Mouse (Mus musculus): ENCODE results near the gene Iqcb1. TPM values are rescaled to one million over a fixed set of nuclear protein-coding genes. Genes with fewer than 3 reads are reported as not detected.

The Iqcb1 gene
- total and polyA plus RNA-seq, 2 experiments from 2014 or later: 16.7 to 70.0 TPM

- peaks cover 45% of the 10 kb centered on the region for H3K36me3 ChIP-seq (ENCODE audit: insufficient read depth, low read length)
- H3K4me3 ChIP-seq (ENCODE audit: low read depth, low read length): no peak overlapping the region
- H3K27me3 ChIP-seq (ENCODE audit: insufficient read depth, low read length): no peaks in the 10 kb centered on the region
- DNase-seq (ENCODE audit: low spot score): no peak
- ATAC-seq (ENCODE audit: low FRiP score): no peak
- no peak overlapping the region for H3K27ac ChIP-seq (ENCODE audit: low read depth, low read length)
- no peak overlapping the region for H3K9ac ChIP-seq (replicated peaks; ENCODE audit: low read length, poor library complexity, severe bottlenecking)
- no peaks in the 10 kb centered on the region for H3K9me3 ChIP-seq (ENCODE audit: low read length)
- H3K4me1 ChIP-seq (ENCODE audit: insufficient read depth, low read length): no peaks in the 10 kb centered on the region
- 91% methylated on average over 10 of the region's 10 CpGs for whole genome bisulfite sequencing
- no peak for TF ChIP-seq CTCF (IDR thresholded peaks at IDR 0.05)
- H3K4me2 ChIP-seq (ENCODE audit: low read depth, low read length, poor library complexity, severe bottlenecking): no peak overlapping the region
Measured at GRCm38 (mm10) chr16:36918505-36918904, 90.3 kb downstream of the Iqcb1 start.

- ATAC-seq (ENCODE audit: low FRiP score): no peak
- no peak for DNase-seq (ENCODE audit: low spot score)
- 82% methylated on average over 3 of the region's 3 CpGs for WGBS
- no peak for TF ChIP-seq CTCF (IDR thresholded peaks at IDR 0.05)
- H3K9ac ChIP-seq (replicated peaks; ENCODE audit: low read length, poor library complexity, severe bottlenecking): no peak overlapping the region
- no peaks in the 10 kb centered on the region for H3K27me3 ChIP-seq (ENCODE audit: insufficient read depth, low read length)
- H3K4me3 ChIP-seq (ENCODE audit: low read depth, low read length): no peak overlapping the region
- no peak overlapping the region for H3K4me2 ChIP-seq (ENCODE audit: low read depth, low read length, poor library complexity, severe bottlenecking)
- peaks cover 44% of the 10 kb centered on the region for H3K36me3 ChIP-seq (ENCODE audit: insufficient read depth, low read length)
- H3K9me3 ChIP-seq (ENCODE audit: low read length): no peaks in the 10 kb centered on the region
- no peak overlapping the region for H3K27ac ChIP-seq (ENCODE audit: low read depth, low read length)
- H3K4me1 ChIP-seq (ENCODE audit: insufficient read depth, low read length): no peaks in the 10 kb centered on the region
Measured at GRCm38 (mm10) chr16:36920410-36920809, 92.2 kb downstream of the Iqcb1 start.

GRCm38 (mm10) chr16:36921067-36921613 lies 93.0 kb downstream of the Iqcb1 start:
- H3K9me3 ChIP-seq (ENCODE audit: low read length): no peaks in the 10 kb centered on the region
- no peak for TF ChIP-seq CTCF (IDR thresholded peaks at IDR 0.05)
- H3K36me3 ChIP-seq (ENCODE audit: insufficient read depth, low read length): peaks cover 47% of the 10 kb centered on the region
- DNase-seq (ENCODE audit: low spot score) (no peak), ATAC-seq (ENCODE audit: low FRiP score) (no peak)
- no peak overlapping the region for H3K4me2 ChIP-seq (ENCODE audit: low read depth, low read length, poor library complexity, severe bottlenecking)
- H3K9ac ChIP-seq (replicated peaks; ENCODE audit: low read length, poor library complexity, severe bottlenecking): no peak overlapping the region
- H3K4me3 ChIP-seq (ENCODE audit: low read depth, low read length): no peak overlapping the region
- no peaks in the 10 kb centered on the region for H3K4me1 ChIP-seq (ENCODE audit: insufficient read depth, low read length)
- H3K27me3 ChIP-seq (ENCODE audit: insufficient read depth, low read length): no peaks in the 10 kb centered on the region
- H3K27ac ChIP-seq (ENCODE audit: low read depth, low read length): no peak overlapping the region
- 92% methylated on average over 8 of the region's 8 CpGs for WGBS

GRCm38 (mm10) chr16:36921980-36922379 lies 93.8 kb downstream of the Iqcb1 start:
- Histone ChIP-seq H3K36me3 (ENCODE audit: insufficient read depth, low read length) (peaks cover 55% of the 10 kb centered on the region), H3K27me3 (ENCODE audit: insufficient read depth, low read length) (no peaks in the 10 kb centered on the region), H3K4me3 (ENCODE audit: low read depth, low read length) (no peak overlapping the region), H3K4me1 (ENCODE audit: insufficient read depth, low read length) (no peaks in the 10 kb centered on the region), H3K9ac (replicated peaks; ENCODE audit: low read length, poor library complexity, severe bottlenecking) (no peak overlapping the region), H3K9me3 (ENCODE audit: low read length) (no peaks in the 10 kb centered on the region), H3K27ac (ENCODE audit: low read depth, low read length) (no peak overlapping the region), H3K4me2 (ENCODE audit: low read depth, low read length, poor library complexity, severe bottlenecking) (no peak overlapping the region)
- DNase-seq (ENCODE audit: low spot score) (no peak), ATAC-seq (ENCODE audit: low FRiP score) (no peak)
- TF ChIP-seq CTCF (IDR thresholded peaks at IDR 0.05): no peak
- 89% methylated on average over 6 of the region's 6 CpGs for WGBS

Small RNAs within 50 kb of the gene (microRNA-seq; reads per million reads assigned to microRNA genes)
- gene Gm22617 (ENCODE audit: borderline number of aligned reads): not detected

Other genes with a start within 250 kb of the Iqcb1 start
- 1.7 and 3.0 TPM in 2 replicates for gene Cd86, start 162.3 kb upstream of the Iqcb1 start, total RNA-seq (2014; rRNA removed)
- gene Cd86, start 162.3 kb upstream of the Iqcb1 start, polyA plus RNA-seq (2015; fragmentation: Nextera tagmentation; extraction: Ambion mirVana): 1.9 and 2.3 TPM in 2 replicates
- 0.52 and 0.93 TPM in 2 replicates for gene Ildr1, start 134.4 kb upstream of the Iqcb1 start, total RNA-seq (2014; rRNA removed)
- 1.1 and 1.2 TPM in 2 replicates for gene Ildr1, start 134.4 kb upstream of the Iqcb1 start, polyA plus RNA-seq (2015; fragmentation: Nextera tagmentation; extraction: Ambion mirVana)
- 21.1 and 24.8 TPM in 2 replicates for gene Slc15a2, start 43.4 kb upstream of the Iqcb1 start, total RNA-seq (2014; rRNA removed)
- gene Slc15a2, start 43.4 kb upstream of the Iqcb1 start, polyA plus RNA-seq (2015; fragmentation: Nextera tagmentation; extraction: Ambion mirVana): 19.7 and 23.8 TPM in 2 replicates
- gene Eaf2, start 46.6 kb downstream of the Iqcb1 start, total RNA-seq (2014; rRNA removed): 0.14 and 1.0 TPM in 2 replicates
- gene Eaf2, start 46.6 kb downstream of the Iqcb1 start, polyA plus RNA-seq (2015; fragmentation: Nextera tagmentation; extraction: Ambion mirVana): 1.1 and 1.3 TPM in 2 replicates
- 41.3 and 70.4 TPM in 2 replicates for gene Golgb1, start 46.8 kb downstream of the Iqcb1 start, total RNA-seq (2014; rRNA removed)
- gene Golgb1, start 46.8 kb downstream of the Iqcb1 start, polyA plus RNA-seq (2015; fragmentation: Nextera tagmentation; extraction: Ambion mirVana): 84.1 and 101 TPM in 2 replicates
- gene Hcls1, start 106.6 kb downstream of the Iqcb1 start, total RNA-seq (2014; rRNA removed): 2.2 and 2.4 TPM in 2 replicates
- 2.3 and 2.4 TPM in 2 replicates for gene Hcls1, start 106.6 kb downstream of the Iqcb1 start, polyA plus RNA-seq (2015; fragmentation: Nextera tagmentation; extraction: Ambion mirVana)
- gene Fbxo40, start 162.1 kb downstream of the Iqcb1 start, total RNA-seq (2014; rRNA removed): 0.19 and 0.44 TPM in 2 replicates
- gene Fbxo40, start 162.1 kb downstream of the Iqcb1 start, polyA plus RNA-seq (2015; fragmentation: Nextera tagmentation; extraction: Ambion mirVana): 0.02 TPM in 1 of 2 replicates, not detected in the other
- gene Polq, start 183.4 kb downstream of the Iqcb1 start, total RNA-seq (2014; rRNA removed): 1.0 and 3.1 TPM in 2 replicates
- gene Polq, start 183.4 kb downstream of the Iqcb1 start, polyA plus RNA-seq (2015; fragmentation: Nextera tagmentation; extraction: Ambion mirVana): 0.99 and 1.5 TPM in 2 replicates

Data from midbrain, postnatal 0 days (tissue).